Mouse (Mus musculus): ENCODE data around the gene Oprd1.

DNA sequence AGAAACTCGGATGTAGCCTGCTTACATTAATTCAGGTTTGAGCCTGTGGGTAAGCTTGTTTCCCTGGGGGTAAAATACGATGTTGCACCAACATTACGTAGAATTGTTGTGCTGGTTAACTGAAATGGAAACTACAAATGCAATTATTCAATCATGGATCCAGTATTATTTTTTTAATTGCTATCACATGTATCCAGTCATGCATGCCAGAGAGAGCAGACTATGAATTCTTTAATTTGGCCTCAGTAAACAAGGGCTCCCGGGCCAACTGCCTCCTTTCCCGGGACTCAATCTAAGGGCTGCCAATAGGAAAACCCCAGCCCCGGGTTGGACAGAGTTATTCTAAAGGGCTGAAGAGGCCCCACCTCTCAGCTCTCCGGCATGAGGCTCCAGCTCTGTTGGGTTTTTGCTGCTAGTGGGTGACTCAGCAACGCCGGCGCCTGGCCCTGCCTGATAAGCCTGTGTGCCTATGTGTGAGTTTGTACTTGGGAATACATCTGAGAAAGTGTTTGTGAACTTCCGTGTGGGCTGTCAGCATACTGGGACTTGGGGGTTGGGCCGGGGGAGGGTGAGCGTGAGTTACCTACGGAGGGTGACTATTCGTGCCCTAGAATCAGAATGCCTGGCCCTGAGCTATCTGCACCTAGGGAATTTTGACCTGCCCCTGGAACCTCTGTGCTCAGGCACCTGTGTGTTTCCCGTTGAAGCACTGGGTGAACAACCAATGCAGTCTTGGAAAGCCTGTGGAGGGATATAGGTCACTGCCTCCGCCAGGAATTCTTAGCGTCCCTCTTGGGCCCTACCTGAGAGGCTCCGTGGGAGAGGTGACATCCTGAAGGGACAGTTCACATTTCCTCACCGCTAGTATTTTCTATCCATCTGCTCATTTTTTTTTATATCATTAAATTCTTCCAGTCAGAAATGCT lies 67.5 kb downstream of the Oprd1 start:
- no peak for TF ChIP-seq CTCF (conservative IDR thresholded peaks at IDR 0.05; ENCODE audit: low read length)
- no peak for TF ChIP-seq POU5F1 (IDR thresholded peaks at IDR 0.05; ENCODE audit: borderline replicate concordance, low read length)

Data from E14TG2a.4 (cell line).